Mouse (Mus musculus) heart, postnatal 0 days (tissue): ENCODE results near the gene Psenen.

Experiments used
- CTCF ChIP-seq: IDR thresholded peaks from 2 replicates; pipeline ENCODE4 v1.5.1; 2016; ENCODE audit warnings: antibody characterized with exemption, control low read depth, low read depth
- EP300 ChIP-seq: IDR thresholded peaks from 2 replicates; pipeline ENCODE4 v1.6.1; 2016; ENCODE audit warnings: antibody characterized with exemption, low read depth

GRCm38 (mm10) chr7:30515003-30515760, 48.2 kb downstream of the Psenen start:
- TF ChIP-seq CTCF (no peak), EP300 (no peak)
